Mouse (Mus musculus) ES-Bruce4 (cell line): ENCODE data around the gene Ppp1r18.

ENCODE experiments used
- CTCF ChIP-seq: IDR thresholded peaks from one replicate; pipeline ENCODE4 v1.8.1; 2011; ENCODE audit warnings: low read depth, low read length
- EP300 ChIP-seq: IDR thresholded peaks from 2 replicates; pipeline ENCODE4 v1.6.1; 2011; ENCODE audit warnings: low read depth, low read length; ENCODE audit not compliant: insufficient read depth
- POLR2A ChIP-seq: IDR thresholded peaks from one replicate; pipeline ENCODE4 v1.8.1; 2011; ENCODE audit warnings: low read length; ENCODE audit not compliant: insufficient read depth

GRCm38 (mm10) chr17:35838122-35838544 is 27.3 kb upstream of the Ppp1r18 start, which contains the start of gene Tubb5:
- no peak for TF ChIP-seq CTCF
- peak; percentile 93 for TF ChIP-seq POLR2A
- TF ChIP-seq EP300, result no peak
